Mouse (Mus musculus): ENCODE results near the gene Olfr594.
"Not testable (repeated sequence)": the region's sequence is repeated elsewhere in the genome, so short reads cannot be mapped to it uniquely, and the experiment has no call there.

The Olfr594 gene
- long read RNA-seq, experiment 1, result 0 reads
- long read RNA-seq, experiment 2, result 0 reads

GRCm38 (mm10) chr7:103216696-103217095 is at the start of gene Olfr594:
TSS of gene Olfr594 (plus strand) at chr7:103216996.
- intact Hi-C loops (cut with DNase I), result no loop called here

- intact Hi-C loops (cut with DNase I), result no loop called here
Observed at GRCm38 (mm10) chr7:103169697-103170096, 47.1 kb upstream of the Olfr594 start.

GRCm38 (mm10) chr7:103178240-103178639 is 38.6 kb upstream of the Olfr594 start, which contains the start of gene Olfr591:
TSS of gene Olfr591 (minus strand) at chr7:103178340.
- intact Hi-C loops (cut with DNase I), result no loop called here

- intact Hi-C loops (cut with DNase I), result not testable (repeated sequence)
Observed at GRCm38 (mm10) chr7:103184503-103184902, 32.3 kb upstream of the Olfr594 start, which contains the start of gene Olfr592. TSS of gene Olfr592 (plus strand) at chr7:103184803.

- intact Hi-C loops (cut with DNase I), result no loop called here
Observed at GRCm38 (mm10) chr7:103211562-103211961, 5.2 kb upstream of the Olfr594 start, which contains the start of gene Olfr593. TSS of gene Olfr593 (plus strand) at chr7:103211862.

- intact Hi-C loops (cut with DNase I), result not testable (repeated sequence)
Observed at GRCm38 (mm10) chr7:103212050-103212449, 4.7 kb upstream of the Olfr594 start.

- intact Hi-C loops (cut with DNase I), result not testable (repeated sequence)
Observed at GRCm38 (mm10) chr7:103252405-103252804, 35.6 kb downstream of the Olfr594 start, which contains the start of gene Usp17ld. TSS of gene Usp17ld (minus strand) at chr7:103252505.

Small RNA genes within 50 kb of the gene (microRNA-seq; reads per million reads assigned to microRNA genes)
- gene Gm23550, result 0 reads per million in 2 experiments
- gene Gm25171, result 0 reads per million in 2 experiments

Measured in adrenal gland (tissue).